Mouse (Mus musculus) CD4-positive, CD25-positive, alpha-beta regulatory T cell, adult 2 months (primary cell): ENCODE data around the gene Fyttd1.

ENCODE experiments used
- DNase-seq: peaks from one replicate; pipeline ENCODE4 v3.0.0-alpha.2; 2012; ENCODE audit warnings: low read depth, low spot score

Fyttd1 gene

GRCm38 (mm10) chr16:32942694-32943093 lies 65.4 kb downstream of the Fyttd1 start:
- no peak for DNase-seq

GRCm38 (mm10) chr16:32945379-32945778 lies 68.1 kb downstream of the Fyttd1 start:
- no peak for DNase-seq

GRCm38 (mm10) chr16:32948016-32948415 lies 70.7 kb downstream of the Fyttd1 start:
- DNase-seq: no peak

GRCm38 (mm10) chr16:32948656-32949055 lies 71.4 kb downstream of the Fyttd1 start:
- DNase-seq: no peak

- peak; percentile 37 for DNase-seq
Observed at GRCm38 (mm10) chr16:32949281-32949680, 72.0 kb downstream of the Fyttd1 start.

GRCm38 (mm10) chr16:32951074-32951473 lies 73.8 kb downstream of the Fyttd1 start:
- peak; percentile 60 for DNase-seq

GRCm38 (mm10) chr16:32953806-32954205 lies 76.5 kb downstream of the Fyttd1 start:
- peak; percentile 79 for DNase-seq

- peak; percentile 41 for DNase-seq
Observed at GRCm38 (mm10) chr16:32954304-32954703, 77.0 kb downstream of the Fyttd1 start.

- no peak for DNase-seq
Observed at GRCm38 (mm10) chr16:32956889-32957288, 79.6 kb downstream of the Fyttd1 start.
